23 mouse cellular contexts compared by ENCODE assay signal in genomic region chr10:126872256-126872655, GRCm38 (mm10). TPM values are rescaled to one million over a fixed set of nuclear protein-coding genes. Genes with fewer than 3 reads are reported as not detected.
DNase-seq lines count a peak whose midpoint lies in the region; ATAC-seq and TF ChIP-seq lines count a peak whose summit lies in the region.
"Had no signal": no experiment of that assay in that cellular context is flagged by ENCODE, and none has a peak within 500 bp of the region (broad histone marks: within the 10 kb centered on the region; RNA-seq: fewer than 3 reads in every experiment).

No protein-coding gene starts in this region.

- H3K27ac ChIP-seq in lung, postnatal 0 days (ENCODE audit: low read length): no peak overlapping the region
- H3K27ac ChIP-seq in midbrain, embryonic 11.5 days (ENCODE audit: low read depth, low read length): no peak overlapping the region
- H3K27ac ChIP-seq in midbrain, embryonic 13.5 days: no peak overlapping the region
- H3K27ac ChIP-seq: embryonic facial prominence, embryonic 10.5 days; embryonic facial prominence, embryonic 12.5 days; forebrain, embryonic 13.5 days had no signal

- H3K4me2 ChIP-seq in lung, postnatal 0 days (replicated peaks; ENCODE audit: low read depth, low read length): no peak overlapping the region
- H3K4me2 ChIP-seq in midbrain, embryonic 11.5 days: no peak overlapping the region
- no peak overlapping the region for H3K4me2 ChIP-seq in midbrain, embryonic 13.5 days (replicated peaks)
- H3K4me2 ChIP-seq: embryonic facial prominence, embryonic 12.5 days; forebrain, embryonic 13.5 days had no signal

- peak; percentile 45; the same call in 1 of the 2 replicates for TF ChIP-seq EP300 in lung, postnatal 0 days (IDR thresholded peaks at IDR 0.05)

- peak; percentile 93 for ATAC-seq in lung, postnatal 0 days
- ATAC-seq in midbrain, embryonic 11.5 days (ENCODE audit: low FRiP score): no peak
- ATAC-seq in midbrain, embryonic 13.5 days: no peak
- ATAC-seq: activated CD4-positive, CD25-positive, alpha-beta regulatory T cell, adult 4 months; CD4-positive, CD25-positive, alpha-beta regulatory T cell, adult 4 months; forebrain, embryonic 13.5 days; Patski had no signal

- no peak overlapping the region for H3K4me3 ChIP-seq in lung, adult 2 months (replicated peaks; ENCODE audit: extremely low read depth, low read depth, low read length)
- H3K4me3 ChIP-seq in lung, postnatal 0 days (ENCODE audit: low read depth, low read length): no peak overlapping the region
- no peak overlapping the region for H3K4me3 ChIP-seq in midbrain, embryonic 11.5 days (ENCODE audit: low read depth, low read length)
- H3K4me3 ChIP-seq in midbrain, embryonic 13.5 days (replicated peaks): no peak overlapping the region
- H3K4me3 ChIP-seq: embryonic facial prominence, embryonic 10.5 days; embryonic facial prominence, embryonic 12.5 days; forebrain, embryonic 13.5 days had no signal

- no peak for TF ChIP-seq POLR2A in lung, adult 2 months (IDR thresholded peaks at IDR 0.05; ENCODE audit: borderline replicate concordance, extremely low read depth, low read depth, low read length)

- 57% methylated on average over 5 of the region's 5 CpGs for WGBS in lung, adult 2 months
- WGBS in lung, postnatal 0 days: 44% methylated on average over 5 of the region's 5 CpGs
- 79% methylated on average over 5 of the region's 5 CpGs for WGBS in midbrain, embryonic 11.5 days
- WGBS in midbrain, embryonic 13.5 days: 69% methylated on average over 5 of the region's 5 CpGs

- no peaks in the 10 kb centered on the region; the same call in 1 of the 2 replicates for H3K4me1 ChIP-seq in lung, adult 2 months (ENCODE audit: control insufficient read depth, insufficient read depth, low read length)
- H3K4me1 ChIP-seq in lung, postnatal 0 days (ENCODE audit: insufficient read depth, low read depth, low read length): no peaks in the 10 kb centered on the region
- no peaks in the 10 kb centered on the region for H3K4me1 ChIP-seq in midbrain, embryonic 11.5 days (ENCODE audit: control insufficient read depth, insufficient read depth, low read length)
- H3K4me1 ChIP-seq in midbrain, embryonic 13.5 days (replicated peaks): no peaks in the 10 kb centered on the region
- H3K4me1 ChIP-seq: embryonic facial prominence, embryonic 10.5 days; embryonic facial prominence, embryonic 12.5 days; forebrain, embryonic 13.5 days had no signal

- no peak for TF ChIP-seq CTCF in lung, adult 2 months (IDR thresholded peaks at IDR 0.05; ENCODE audit: insufficient read depth, low read length)
- no peak for TF ChIP-seq CTCF in lung, postnatal 0 days (IDR thresholded peaks at IDR 0.05)

- DNase-seq in lung, adult 18-20 months: peak; percentile 6 to 25
- no peak for DNase-seq in lung, adult 2 months
- DNase-seq in lung, postnatal 0 days (ENCODE audit: low spot score): peak; percentile 64
- no peak for DNase-seq in lung, postnatal 4 days
- peak; percentile 64 for DNase-seq in midbrain, embryonic 11.5 days (ENCODE audit: low spot score, missing footprints)
- peak; percentile 29 for DNase-seq in lung, postnatal 36 days
- DNase-seq: adrenal gland, adult 8-10 months; adrenal gland, postnatal 14 days; B cell, adult 2 months; cerebellum, adult 11-12 months; cerebellum, adult 2 months; cerebellum, adult 9-10 months; cerebellum, postnatal 10 days; cerebellum, postnatal 25 days had no signal

- no peaks in the 10 kb centered on the region for H3K27me3 ChIP-seq in lung, postnatal 0 days (replicated peaks; ENCODE audit: insufficient read depth, low read length)
- H3K27me3 ChIP-seq in midbrain, embryonic 11.5 days (ENCODE audit: control insufficient read depth, insufficient read depth, low read length): no peaks in the 10 kb centered on the region
- H3K27me3 ChIP-seq in midbrain, embryonic 13.5 days: no peaks in the 10 kb centered on the region
- H3K27me3 ChIP-seq: CH12.LX; embryonic facial prominence, embryonic 12.5 days; forebrain, embryonic 13.5 days; Patski had no signal

- no peaks in the 10 kb centered on the region for H3K9me3 ChIP-seq in lung, postnatal 0 days (ENCODE audit: low read length)
- no peaks in the 10 kb centered on the region for H3K9me3 ChIP-seq in midbrain, embryonic 11.5 days (ENCODE audit: control insufficient read depth, low read length)
- no peaks in the 10 kb centered on the region for H3K9me3 ChIP-seq in midbrain, embryonic 13.5 days
- H3K9me3 ChIP-seq: embryonic facial prominence, embryonic 10.5 days; embryonic facial prominence, embryonic 12.5 days; forebrain, embryonic 13.5 days; G1E had no signal

- H3K9ac ChIP-seq in lung, postnatal 0 days (replicated peaks; ENCODE audit: low read depth): no peak overlapping the region
- H3K9ac ChIP-seq in midbrain, embryonic 11.5 days (ENCODE audit: low read length): no peak overlapping the region
- no peak overlapping the region for H3K9ac ChIP-seq in midbrain, embryonic 13.5 days (replicated peaks)
- H3K9ac ChIP-seq: embryonic facial prominence, embryonic 12.5 days; forebrain, embryonic 13.5 days had no signal

- no peaks in the 10 kb centered on the region for H3K36me3 ChIP-seq in lung, postnatal 0 days (ENCODE audit: insufficient read depth, low read length)
- no peaks in the 10 kb centered on the region for H3K36me3 ChIP-seq in midbrain, embryonic 11.5 days (ENCODE audit: control insufficient read depth, insufficient read depth, low read length)
- no peaks in the 10 kb centered on the region for H3K36me3 ChIP-seq in midbrain, embryonic 13.5 days
- H3K36me3 ChIP-seq: embryonic facial prominence, embryonic 10.5 days; embryonic facial prominence, embryonic 12.5 days; G1E had no signal

RNA-seq across cellular contexts. Expression of gene Atp23, which starts 28.9 kb away (rescaled TPM):
- polyA plus RNA-seq in lung, adult 2 months (2012; rRNA removed): 6.1 and 6.6 TPM in 2 replicates
- 6.7 and 7.4 TPM in 2 replicates for polyA plus RNA-seq in lung, postnatal 0 days (2015; fragmentation: Nextera tagmentation; extraction: Ambion mirVana)
- 15.9 and 17.8 TPM in 2 replicates for polyA plus RNA-seq in midbrain, embryonic 11.5 days (2014; fragmentation: Nextera tagmentation; extraction: Ambion mirVana)
- polyA plus RNA-seq in midbrain, embryonic 13.5 days (2015; fragmentation: Nextera tagmentation; extraction: Ambion mirVana): 9.1 and 9.2 TPM in 2 replicates

Comparison
In these comparisons a context has a peak if more than half of its experiments do, and no peak if none do; other contexts are left out.
1. DNase-seq: peak in lung, adult 18-20 months (2 of 2), lung, postnatal 0 days (single experiment), midbrain, embryonic 11.5 days (single experiment) and lung, postnatal 36 days (single experiment); none in lung, adult 2 months (single experiment) and lung, postnatal 4 days (0 of 2).